Mouse (Mus musculus): ENCODE data around the gene 5530400C23Rik. TPM values are rescaled to one million over a fixed set of nuclear protein-coding genes. Genes with fewer than 3 reads are reported as not detected.
"Not testable (repeated sequence)": the region's sequence is repeated elsewhere in the genome, so short reads cannot be mapped to it uniquely, and the experiment has no call there.

5530400C23Rik gene
- total RNA-seq (2021), result not detected
- long read RNA-seq, experiment 1, result 0 reads
- long read RNA-seq, experiment 2, result 0 reads

- DNase-seq, result not testable (repeated sequence)
Measured at GRCm38 (mm10) chr6:133291916-133292315, at the start of gene 5530400C23Rik. 5530400C23Rik (plus strand) TSS chr6:133292216.

- no peak for DNase-seq
Measured at GRCm38 (mm10) chr6:133305952-133306715, 14.1 kb downstream of the 5530400C23Rik start.

GRCm38 (mm10) chr6:133313896-133314295 is 21.9 kb downstream of the 5530400C23Rik start:
- DNase-seq, result not testable (repeated sequence)

GRCm38 (mm10) chr6:133338535-133338934 is 46.5 kb downstream of the 5530400C23Rik start:
- no peak for DNase-seq

- not testable (repeated sequence) for DNase-seq
Measured at GRCm38 (mm10) chr6:133341731-133342130, 49.7 kb downstream of the 5530400C23Rik start.

Other genes starting within 250 kb of the 5530400C23Rik start
- not detected for gene Tas2r140, start 236.4 kb upstream of the 5530400C23Rik start, total RNA-seq (2021)
- gene Smim10l1, start 187.3 kb upstream of the 5530400C23Rik start, total RNA-seq (2021), result 100 to 1,000 TPM in 1 of 2 experiments, 10 to 100 TPM in 1; 93.6 to 114 TPM